Mouse (Mus musculus) C2C12 (cell line): ENCODE results near the gene Gm20708. TPM values are rescaled to one million over a fixed set of nuclear protein-coding genes. Genes with fewer than 3 reads are reported as not detected.
"Not testable (repeated sequence)": the region's sequence is repeated elsewhere in the genome, so short reads cannot be mapped to it uniquely, and the experiment has no call there.

Experiments
- H3K27me3 ChIP-seq: one replicate; pipeline ENCODE4 v1.6.1; 2011; ENCODE audit not compliant: control insufficient read depth, insufficient read depth, insufficient read length
- H3K36me3 ChIP-seq: one replicate; pipeline ENCODE4 v1.6.1; 2011; ENCODE audit not compliant: control insufficient read depth, insufficient read depth
- H3K4me3 ChIP-seq: one replicate; pipeline ENCODE4 v1.5.1; 2011; ENCODE audit warnings: mild to moderate bottlenecking, control low read depth; ENCODE audit not compliant: poor library complexity, insufficient read depth, severe bottlenecking
- H3K79me2 ChIP-seq: one replicate; pipeline ENCODE4 v1.6.1; 2011; ENCODE audit not compliant: control insufficient read depth, insufficient read depth
- H3K79me3 ChIP-seq: one replicate; pipeline ENCODE4 v1.6.1; 2011; ENCODE audit warnings: low read depth, control low read depth
- H3ac ChIP-seq: one replicate; pipeline ENCODE3; 2011; ENCODE audit warnings: low read depth; ENCODE audit not compliant: control insufficient read depth, insufficient read length
- CEBPB ChIP-seq: IDR thresholded peaks from one replicate; pipeline ENCODE4 v1.6.1; 2011; ENCODE audit warnings: low read depth, mild to moderate bottlenecking, control low read depth, moderate library complexity
- CTCF ChIP-seq: IDR thresholded peaks from one replicate; pipeline ENCODE4 v1.5.1; 2011; ENCODE audit not compliant: control insufficient read depth, insufficient read depth, insufficient read length
- FOSL1 ChIP-seq: IDR thresholded peaks from one replicate; pipeline ENCODE4 v1.8.0; 2011; ENCODE audit warnings: mild to moderate bottlenecking, low read length; ENCODE audit not compliant: poor library complexity, insufficient read depth, severe bottlenecking
- MAX ChIP-seq: IDR thresholded peaks from one replicate; pipeline ENCODE4 v1.6.1; 2011; ENCODE audit warnings: mild to moderate bottlenecking, control low read depth
- MYOD1 ChIP-seq: IDR thresholded peaks from one replicate; pipeline ENCODE4 v1.6.1; 2011; ENCODE audit warnings: low read depth; ENCODE audit not compliant: control insufficient read depth, insufficient read length
- MYOG ChIP-seq: IDR thresholded peaks from one replicate; pipeline ENCODE4 v1.6.1; 2011; ENCODE audit not compliant: control insufficient read depth, insufficient read length; ENCODE audit errors: extremely low read depth
- USF1 ChIP-seq: IDR thresholded peaks from one replicate; pipeline ENCODE4 v1.6.1; 2011; ENCODE audit warnings: low read depth, mild to moderate bottlenecking, control low read depth, moderate library complexity
- polyA plus RNA-seq: library from polyadenylated mRNA; unstranded; fragments of >200 nt; fragmentation: generic; extraction: Trizol; gene quantifications from one replicate; pipeline ENCODE4 v1.2.1, GENCODE M21; 2012; ENCODE audit warnings: missing spikeins

Gene Gm20708
- polyA plus RNA-seq, 1 experiment = 0.16 TPM

GRCm38 (mm10) chr11:117813867-117814266 is 4.4 kb downstream of the Gm20708 start:
- Histone ChIP-seq H3ac (no peak overlapping the region), H3K4me3 (no peak overlapping the region), H3K27me3 (no peaks in the 10 kb centered on the region), H3K36me3 (peaks cover 68% of the 10 kb centered on the region), H3K79me2 (peaks cover 92% of the 10 kb centered on the region), H3K79me3 (peaks cover 41% of the 10 kb centered on the region)
- TF ChIP-seq CEBPB (no peak), FOSL1 (no peak), MYOG (no peak), USF1 (no peak), CTCF (no peak), MYOD1 (no peak), MAX (no peak)

GRCm38 (mm10) chr11:117814704-117815366 is 5.4 kb downstream of the Gm20708 start:
- H3K36me3 ChIP-seq = peaks cover 78% of the 10 kb centered on the region

GRCm38 (mm10) chr11:117815850-117816249 is 6.4 kb downstream of the Gm20708 start:
- peaks cover 97% of the 10 kb centered on the region for H3K79me2 ChIP-seq
- not testable (repeated sequence) for H3K27me3 ChIP-seq, H3K4me3 ChIP-seq, H3ac ChIP-seq
- H3K79me3 ChIP-seq = peaks cover 59% of the 10 kb centered on the region
- H3K36me3 ChIP-seq = peaks cover 88% of the 10 kb centered on the region

More at GRCm38 (mm10) chr11:117814704-117815366, 5.4 kb downstream of the Gm20708 start:
- Histone ChIP-seq H3K27me3 (no peaks in the 10 kb centered on the region), H3K79me2 (peaks cover 96% of the 10 kb centered on the region), H3ac (no peak overlapping the region), H3K4me3 (no peak overlapping the region), H3K79me3 (peaks cover 50% of the 10 kb centered on the region)
- TF ChIP-seq MAX = no peak
- no peak for TF ChIP-seq USF1

- no peak overlapping the region for H3ac ChIP-seq
These were observed 7.0 kb downstream of the Gm20708 start for GRCm38 (mm10) chr11:117816389-117816996.

GRCm38 (mm10) chr11:117819095-117819494 is 9.6 kb downstream of the Gm20708 start:
- Histone ChIP-seq H3K79me3 (peaks cover 64% of the 10 kb centered on the region), H3K36me3 (peaks cover 92% of the 10 kb centered on the region)
- TF ChIP-seq USF1 (no peak), CTCF (no peak), FOSL1 (no peak), MYOG (no peak), MAX (no peak), CEBPB (no peak), MYOD1 (no peak)

More at GRCm38 (mm10) chr11:117816389-117816996, 7.0 kb downstream of the Gm20708 start:
- no peaks in the 10 kb centered on the region for H3K27me3 ChIP-seq
- H3K79me3 ChIP-seq = peaks cover 61% of the 10 kb centered on the region
- H3K36me3 ChIP-seq = peaks cover 91% of the 10 kb centered on the region
- no peak overlapping the region for H3K4me3 ChIP-seq
- H3K79me2 ChIP-seq = peaks cover 97% of the 10 kb centered on the region
- no peak for TF ChIP-seq CTCF
- TF ChIP-seq USF1 = no peak
- no peak for TF ChIP-seq MYOG
- TF ChIP-seq FOSL1 = no peak
- no peak for TF ChIP-seq MYOD1
- TF ChIP-seq MAX = no peak
- TF ChIP-seq CEBPB = no peak

GRCm38 (mm10) chr11:117820173-117820572 is 10.7 kb downstream of the Gm20708 start:
- Histone ChIP-seq H3ac (no peak overlapping the region), H3K36me3 (peaks cover 84% of the 10 kb centered on the region), H3K79me3 (peaks cover 70% of the 10 kb centered on the region), H3K79me2 (peaks cover 94% of the 10 kb centered on the region), H3K27me3 (no peaks in the 10 kb centered on the region), H3K4me3 (no peak overlapping the region)
- TF ChIP-seq USF1 (no peak), FOSL1 (no peak), CTCF (no peak), MYOD1 (no peak), CEBPB (no peak), MAX (no peak), MYOG (no peak)

More at GRCm38 (mm10) chr11:117819095-117819494, 9.6 kb downstream of the Gm20708 start:
- no peak overlapping the region for H3ac ChIP-seq
- H3K79me2 ChIP-seq = peaks cover 94% of the 10 kb centered on the region
- H3K27me3 ChIP-seq = no peaks in the 10 kb centered on the region
- H3K4me3 ChIP-seq = no peak overlapping the region
